Mouse (Mus musculus) MEL (cell line): ENCODE measurements at regions not wholly inside any gene's neighbourhood (a gene's known extent, or its start where the extent isn't known, plus 50 kb on each side); places are given as distances from the start of the nearest gene placed in this dataset.

Experiments used
- DNase-seq: peaks from one replicate; pipeline ENCODE4 v3.0.0; 2011; ENCODE audit warnings: low read depth, low spot score
- H3K27ac ChIP-seq: 2 replicates; pipeline ENCODE4 v1.5.1; 2012; ENCODE audit warnings: low read depth, mild to moderate bottlenecking, control low read depth, low read length, moderate library complexity; ENCODE audit not compliant: control insufficient read depth
- H3K27me3 ChIP-seq, 2 experiments: fragments of 150-350 bp in 1 of 2; sonication (generic) in 1 of 2; 2 replicates each; pipeline ENCODE4 v1.6.1; 2012; ENCODE audit warnings: low read length in 2 of 2, mild to moderate bottlenecking in 2 of 2, improper control_type of control experiment in 1 of 2, moderate library complexity in 1 of 2; ENCODE audit not compliant: insufficient read depth in 2 of 2, control insufficient read depth in 1 of 2
- H3K36me3 ChIP-seq, 2 experiments: 2 replicates each; pipeline ENCODE4 v1.6.1; 2012 to 2014; ENCODE audit warnings: low read length in 2 of 2, improper control_type of control experiment in 1 of 2, inconsistent platforms in 1 of 2, mild to moderate bottlenecking in 1 of 2; ENCODE audit not compliant: insufficient read depth in 2 of 2, control insufficient read depth in 1 of 2
- H3K4me1 ChIP-seq, 2 experiments: fragments of 150-350 bp in 1 of 2; sonication (generic) in 1 of 2; 2 replicates each; pipeline ENCODE4 v1.6.1; 2012; ENCODE audit warnings: low read length in 2 of 2, improper control_type of control experiment in 1 of 2, mild to moderate bottlenecking in 1 of 2; ENCODE audit not compliant: insufficient read depth in 2 of 2, control insufficient read depth in 1 of 2
- H3K4me3 ChIP-seq, 2 experiments: fragments of 150-350 bp in 1 of 2; sonication (generic) in 1 of 2; 2 replicates each; pipeline ENCODE4 v1.5.1; 2012; ENCODE audit warnings: low read depth in 2 of 2, low read length in 2 of 2, mild to moderate bottlenecking in 2 of 2, moderate library complexity in 2 of 2, control low read depth in 1 of 2, improper control_type of control experiment in 1 of 2; ENCODE audit not compliant: control insufficient read depth in 1 of 2, insufficient read depth in 1 of 2
- H3K79me2 ChIP-seq: 2 replicates; pipeline ENCODE4 v1.6.1; 2012; ENCODE audit warnings: mild to moderate bottlenecking, low read length, moderate library complexity; ENCODE audit not compliant: control insufficient read depth, poor library complexity, insufficient read depth
- H3K9ac ChIP-seq: 2 replicates; pipeline ENCODE4 v1.6.1; 2012; ENCODE audit warnings: low read depth, mild to moderate bottlenecking, control low read depth, low read length, moderate library complexity; ENCODE audit not compliant: control insufficient read depth, poor library complexity, severe bottlenecking
- H3K9me3 ChIP-seq: fragments of 150-350 bp; sonication (generic); replicated peaks from 2 replicates; pipeline ENCODE4 v1.6.1; 2012; ENCODE audit warnings: mild to moderate bottlenecking, low read length, improper control_type of control experiment, moderate library complexity; ENCODE audit not compliant: insufficient read depth
- CHD1 ChIP-seq: IDR thresholded peaks from 2 replicates; pipeline ENCODE4 v1.6.1; 2012; ENCODE audit warnings: low read depth, mild to moderate bottlenecking, inconsistent platforms, low read length, improper control_type of control experiment
- CTCF ChIP-seq, 3 experiments: IDR thresholded peaks in 2 of 3; conservative IDR thresholded peaks in 1 of 3; 2 replicates each; pipeline ENCODE4 v1.5.1; 2011 to 2012; ENCODE audit warnings: low read length in 3 of 3, low read depth in 2 of 3, mild to moderate bottlenecking in 2 of 3, improper control_type of control experiment in 1 of 3, inconsistent platforms in 1 of 3, mixed read lengths in 1 of 3, moderate library complexity in 1 of 3; ENCODE audit not compliant: control insufficient read depth in 1 of 3, insufficient read depth in 1 of 3, poor library complexity in 1 of 3, severe bottlenecking in 1 of 3
- ELF1 ChIP-seq: IDR thresholded peaks from 2 replicates; pipeline ENCODE4 v1.6.1; 2014; ENCODE audit warnings: low read depth, mild to moderate bottlenecking, inconsistent platforms, low read length, improper control_type of control experiment, moderate library complexity
- ETS1 ChIP-seq: IDR thresholded peaks from 2 replicates; pipeline ENCODE4 v1.6.1; 2012; ENCODE audit warnings: low read depth, mild to moderate bottlenecking, inconsistent platforms, low read length, improper control_type of control experiment, moderate library complexity
- JUND ChIP-seq: IDR thresholded peaks from 2 replicates; pipeline ENCODE4 v1.6.1; 2011; ENCODE audit warnings: low read depth, mild to moderate bottlenecking, improper control_type of control experiment, low read length
- MAFK ChIP-seq: IDR thresholded peaks from 2 replicates; pipeline ENCODE4 v1.6.1; 2011; ENCODE audit warnings: low read depth, mild to moderate bottlenecking, low read length, improper control_type of control experiment, borderline replicate concordance
- MXI1 ChIP-seq: IDR thresholded peaks from 2 replicates; pipeline ENCODE4 v1.6.1; 2011; ENCODE audit warnings: mild to moderate bottlenecking, low read depth, low read length, improper control_type of control experiment
- MYB ChIP-seq: IDR thresholded peaks from 2 replicates; pipeline ENCODE4 v1.6.1; 2011; ENCODE audit warnings: mild to moderate bottlenecking, low read depth, low read length, improper control_type of control experiment
- NELFE ChIP-seq: IDR thresholded peaks from 2 replicates; pipeline ENCODE4 v1.6.1; 2011; ENCODE audit warnings: low read depth, low read length, improper control_type of control experiment
- RAD21 ChIP-seq: IDR thresholded peaks from 2 replicates; pipeline ENCODE4 v1.6.1; 2011; ENCODE audit warnings: mild to moderate bottlenecking, low read depth, low read length, improper control_type of control experiment
- RCOR1 ChIP-seq: IDR thresholded peaks from 2 replicates; pipeline ENCODE4 v1.6.1; 2012; ENCODE audit warnings: low read depth, mild to moderate bottlenecking, inconsistent platforms, low read length, improper control_type of control experiment
- TAL1 ChIP-seq: IDR thresholded peaks from 2 replicates; pipeline ENCODE4 v1.6.1; 2012; ENCODE audit warnings: mild to moderate bottlenecking, inconsistent platforms, low read length, moderate library complexity, mixed read lengths
- TCF12 ChIP-seq: IDR thresholded peaks from 2 replicates; pipeline ENCODE4 v1.6.1; 2014; ENCODE audit warnings: low read depth, mild to moderate bottlenecking, inconsistent platforms, low read length, improper control_type of control experiment, moderate library complexity
- UBTF ChIP-seq: IDR thresholded peaks from 2 replicates; pipeline ENCODE4 v1.6.1; 2012; ENCODE audit warnings: low read depth, mild to moderate bottlenecking, inconsistent platforms, low read length, improper control_type of control experiment, moderate library complexity, borderline replicate concordance; ENCODE audit not compliant: insufficient read depth
- ZC3H11A ChIP-seq: IDR thresholded peaks from 2 replicates; pipeline ENCODE4 v1.6.1; 2012; ENCODE audit warnings: low read depth, mild to moderate bottlenecking, inconsistent platforms, low read length, improper control_type of control experiment

DNA sequence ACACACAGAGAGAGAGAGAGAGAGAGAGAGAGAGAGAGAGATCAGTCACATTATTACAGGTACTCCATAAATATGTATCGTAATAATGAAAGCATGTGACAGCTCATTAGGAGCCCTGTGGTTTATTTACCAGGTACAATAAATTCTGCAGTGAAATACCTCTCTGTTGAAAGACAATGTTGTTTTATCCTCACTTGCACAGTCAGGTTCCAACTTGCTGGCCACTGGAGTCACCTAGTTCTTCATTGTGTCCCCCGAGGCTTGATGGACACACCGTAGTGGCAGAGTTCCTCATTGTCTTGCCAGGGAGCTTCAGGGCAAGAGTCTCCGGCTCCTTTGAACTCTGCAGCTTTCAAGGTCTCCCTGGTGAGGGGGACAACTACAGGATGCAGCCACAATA lies 197.6 kb downstream of the Rplp1 start:
- H3K79me2 ChIP-seq: no peaks in the 10 kb centered on the region
- no peak overlapping the region for H3K27ac ChIP-seq
- H3K36me3 ChIP-seq: no peaks in the 10 kb centered on the region
- no peak overlapping the region for H3K9ac ChIP-seq
- no peak overlapping the region for H3K4me3 ChIP-seq
- H3K4me1 ChIP-seq: no peaks in the 10 kb centered on the region
- no peak for TF ChIP-seq ETS1
- TF ChIP-seq CTCF (IDR thresholded peaks at IDR 0.05 in 2 of 3, conservative IDR thresholded peaks at IDR 0.05 in 1 of 3; ENCODE audit: control insufficient read depth in 1 of 3, insufficient read depth in 1 of 3, low read depth in 2 of 3, low read length in 3 of 3, poor library complexity in 1 of 3, severe bottlenecking in 1 of 3): no peak
- no peak for TF ChIP-seq NELFE
- DNase-seq: no peak
- H3K27me3 ChIP-seq: peaks cover 9 to 24% of the 10 kb centered on the region in 2 experiments
- no peaks in the 10 kb centered on the region for H3K9me3 ChIP-seq

DNA sequence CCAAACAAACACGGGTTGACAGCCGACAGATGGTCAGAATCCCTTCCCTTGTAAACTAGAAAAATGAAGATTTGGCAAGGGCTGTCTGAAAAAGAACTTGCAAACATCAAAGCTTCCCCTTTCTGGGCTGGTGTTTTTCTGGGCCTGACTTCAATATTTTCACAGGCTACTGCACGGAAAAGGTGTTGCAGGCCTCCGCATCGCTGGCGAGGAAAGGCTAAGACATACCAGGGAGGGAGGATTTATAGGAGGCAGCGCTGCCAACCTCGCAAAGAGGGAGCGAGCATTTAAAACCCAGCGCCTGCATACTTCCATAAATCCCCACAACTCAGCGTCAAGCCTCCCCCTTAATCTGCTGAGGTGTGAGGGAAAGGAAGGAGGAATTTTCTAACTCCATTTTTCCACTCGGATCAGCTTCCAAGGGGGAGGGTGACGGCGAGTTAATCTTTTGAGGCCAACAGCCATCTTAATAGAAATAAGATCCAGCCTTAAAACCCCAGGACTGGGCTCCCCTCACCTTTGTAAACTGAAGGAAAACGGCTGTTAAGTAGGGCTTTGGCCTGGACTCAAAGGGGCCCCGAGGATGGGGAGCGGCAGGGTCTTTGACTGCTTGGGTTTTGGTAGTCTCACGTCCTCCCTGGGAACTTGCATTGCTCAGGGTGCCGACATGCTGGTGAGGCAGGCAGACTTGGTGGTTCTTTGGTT lies 199.9 kb downstream of the Rplp1 start:
- no peak overlapping the region for H3K27ac ChIP-seq
- no peak overlapping the region for H3K4me3 ChIP-seq
- TF ChIP-seq CHD1: no peak
- no peak for TF ChIP-seq MXI1
- TF ChIP-seq MAFK: no peak
- H3K79me2 ChIP-seq: no peaks in the 10 kb centered on the region
- no peak for DNase-seq
- peaks cover 9 to 21% of the 10 kb centered on the region in 2 experiments for H3K27me3 ChIP-seq
- H3K9me3 ChIP-seq: no peaks in the 10 kb centered on the region
- H3K36me3 ChIP-seq: no peaks in the 10 kb centered on the region
- H3K4me1 ChIP-seq: no peaks in the 10 kb centered on the region
- H3K9ac ChIP-seq: no peak overlapping the region

- H3K9ac ChIP-seq: no peak overlapping the region
Observed at GRCm38 (mm10) chr9:61713806-61714205, 200.5 kb downstream of the Rplp1 start.

More at GRCm38 (mm10) chr9:61713806-61714205, 200.5 kb downstream of the Rplp1 start:
- H3K27me3 ChIP-seq: peaks cover 8 to 19% of the 10 kb centered on the region in 2 experiments
- H3K4me1 ChIP-seq: no peaks in the 10 kb centered on the region
- H3K79me2 ChIP-seq: no peaks in the 10 kb centered on the region
- DNase-seq: no peak
- H3K9me3 ChIP-seq: no peaks in the 10 kb centered on the region
- no peaks in the 10 kb centered on the region for H3K36me3 ChIP-seq
- no peak overlapping the region for H3K4me3 ChIP-seq
- TF ChIP-seq JUND (no peak), ELF1 (no peak), RAD21 (no peak), MXI1 (no peak), UBTF (no peak), ZC3H11A (no peak), MYB (no peak), RCOR1 (no peak), TCF12 (no peak), TAL1 (no peak)
- TF ChIP-seq, all 39 proteins: peak for 0
- no peak overlapping the region for H3K27ac ChIP-seq
